Mouse (Mus musculus) thymus, adult 2 months (tissue): ENCODE measurements at regions not wholly inside any gene's neighbourhood (a gene's known extent, or its start where the extent isn't known, plus 50 kb on each side); places are given as distances from the start of the nearest gene placed in this dataset.

Source experiments
- CTCF ChIP-seq: fragments of 200-500 bp; IDR thresholded peaks from 2 replicates; pipeline ENCODE4 v1.5.1; 2012; ENCODE audit warnings: mild to moderate bottlenecking, control low read depth, low read length, moderate library complexity, borderline replicate concordance; ENCODE audit not compliant: control insufficient read depth, poor library complexity, insufficient read depth; ENCODE audit errors: extremely low read depth
- POLR2A ChIP-seq: fragments of 200-500 bp; IDR thresholded peaks from 2 replicates; pipeline ENCODE4 v1.6.1; 2012; ENCODE audit warnings: mild to moderate bottlenecking, low read length, control low read depth, moderate library complexity; ENCODE audit not compliant: control insufficient read depth, poor library complexity, insufficient read depth; ENCODE audit errors: extremely low read depth

GRCm38 (mm10) chr12:114615712-114616111, 1072.0 kb downstream of the Adam6a start:
- TF ChIP-seq CTCF, result no peak
- TF ChIP-seq POLR2A, result no peak
